9 mouse cellular contexts compared by ENCODE assay signal in genomic region chr11:62518991-62519390, GRCm38 (mm10). TPM values are rescaled to one million over a fixed set of nuclear protein-coding genes. Genes with fewer than 3 reads are reported as not detected.
DNase-seq lines count a peak whose midpoint lies in the region; ATAC-seq and TF ChIP-seq lines count a peak whose summit lies in the region.
"Had no signal": no experiment of that assay in that cellular context is flagged by ENCODE, and none has a peak within 500 bp of the region (broad histone marks: within the 10 kb centered on the region; RNA-seq: fewer than 3 reads in every experiment).

No protein-coding gene starts in this region.

- no peak for TF ChIP-seq EP300 in liver, postnatal 0 days (IDR thresholded peaks at IDR 0.05; ENCODE audit: low read depth)

- no peaks in the 10 kb centered on the region for H3K36me3 ChIP-seq in hindbrain, postnatal 0 days (ENCODE audit: insufficient read depth, low read length)
- no peaks in the 10 kb centered on the region for H3K36me3 ChIP-seq in liver, embryonic 11.5 days (ENCODE audit: control insufficient read depth, insufficient read depth, low read length)
- no peaks in the 10 kb centered on the region for H3K36me3 ChIP-seq in liver, postnatal 0 days (replicated peaks; ENCODE audit: insufficient read depth, low read length)

- TF ChIP-seq CTCF in hindbrain, postnatal 0 days (IDR thresholded peaks at IDR 0.05; ENCODE audit: low read depth): no peak
- TF ChIP-seq CTCF in liver, postnatal 0 days (IDR thresholded peaks at IDR 0.05; ENCODE audit: low read depth): no peak

- no peak overlapping the region for H3K4me3 ChIP-seq in hindbrain, postnatal 0 days (ENCODE audit: low read length)
- H3K4me3 ChIP-seq in liver, embryonic 11.5 days (ENCODE audit: low read depth, low read length): no peak overlapping the region
- H3K4me3 ChIP-seq in liver, postnatal 0 days (ENCODE audit: low read depth, low read length): no peak overlapping the region

- no peaks in the 10 kb centered on the region for H3K9me3 ChIP-seq in hindbrain, postnatal 0 days (ENCODE audit: low read length)
- no peaks in the 10 kb centered on the region for H3K9me3 ChIP-seq in liver, embryonic 11.5 days (ENCODE audit: control insufficient read depth, low read length)
- H3K9me3 ChIP-seq in liver, postnatal 0 days (ENCODE audit: low read length): no peaks in the 10 kb centered on the region

- no peak for ATAC-seq in hindbrain, postnatal 0 days
- ATAC-seq in liver, embryonic 11.5 days (replicated peaks; ENCODE audit: low FRiP score): no peak
- no peak for ATAC-seq in liver, postnatal 0 days

- H3K9ac ChIP-seq in hindbrain, postnatal 0 days (replicated peaks; ENCODE audit: low read length): no peak overlapping the region
- H3K9ac ChIP-seq in liver, embryonic 11.5 days (ENCODE audit: low read depth, low read length): no peak overlapping the region
- H3K9ac ChIP-seq in liver, postnatal 0 days (replicated peaks): no peak overlapping the region

- no peak overlapping the region for H3K4me2 ChIP-seq in hindbrain, postnatal 0 days (ENCODE audit: low read depth, low read length)
- H3K4me2 ChIP-seq in liver, embryonic 11.5 days: no peak overlapping the region
- no peak overlapping the region for H3K4me2 ChIP-seq in liver, postnatal 0 days (ENCODE audit: low read depth, low read length)

- no peaks in the 10 kb centered on the region for H3K27me3 ChIP-seq in hindbrain, postnatal 0 days (ENCODE audit: insufficient read depth, low read length)
- H3K27me3 ChIP-seq in liver, embryonic 11.5 days (replicated peaks; ENCODE audit: control insufficient read depth, insufficient read depth, low read length): no peaks in the 10 kb centered on the region
- no peaks in the 10 kb centered on the region for H3K27me3 ChIP-seq in liver, postnatal 0 days (ENCODE audit: insufficient read depth, low read length)

- H3K27ac ChIP-seq in hindbrain, postnatal 0 days: no peak overlapping the region
- H3K27ac ChIP-seq in liver, embryonic 11.5 days (ENCODE audit: low read depth, low read length): no peak overlapping the region
- H3K27ac ChIP-seq in liver, postnatal 0 days (ENCODE audit: low read depth): no peak overlapping the region

- 19% methylated on average over 2 of the region's 2 CpGs for WGBS in hindbrain, postnatal 0 days
- 33% methylated on average over 2 of the region's 2 CpGs for WGBS in liver, embryonic 11.5 days
- 62% methylated on average over 2 of the region's 2 CpGs for WGBS in liver, postnatal 0 days (ENCODE audit: insufficient replicate concordance)

- DNase-seq in layer of hippocampus, postnatal 10 days (ENCODE audit: low spot score in 2 of 2): peak; percentile 25 to 26
- no peak for DNase-seq in layer of hippocampus, adult 9-10 months (ENCODE audit: low spot score)
- peak; percentile 66 for DNase-seq in ZHBTc4 (ENCODE audit: low read depth, low spot score)
- DNase-seq in adrenal gland, postnatal 14 days: peak; percentile 56
- DNase-seq in hindbrain, postnatal 0 days (ENCODE audit: low spot score): peak; percentile 8
- no peak for DNase-seq in liver, embryonic 11.5 days (ENCODE audit: low spot score)
- no peak for DNase-seq in liver, postnatal 0 days
- DNase-seq: gastrocnemius, postnatal 10 days; lung, adult 2 months had no signal

- H3K4me1 ChIP-seq in hindbrain, postnatal 0 days (ENCODE audit: insufficient read depth, low read length): no peaks in the 10 kb centered on the region
- H3K4me1 ChIP-seq in liver, embryonic 11.5 days (replicated peaks; ENCODE audit: control insufficient read depth, insufficient read depth, low read length): no peaks in the 10 kb centered on the region
- no peaks in the 10 kb centered on the region for H3K4me1 ChIP-seq in liver, postnatal 0 days (ENCODE audit: insufficient read depth)

RNA-seq across cellular contexts. Expression of gene Cenpv, which starts 20.1 kb away (rescaled TPM):
- 10 to 100 TPM; 41.5 to 44.4 TPM for total RNA-seq in layer of hippocampus, postnatal 10 days (2021)
- 40.5 and 50.7 TPM in 2 replicates for total RNA-seq in adrenal gland, postnatal 14 days (2021)
- 57.9 and 64.1 TPM in 2 replicates for total RNA-seq in hindbrain, postnatal 0 days (2014; rRNA removed)
- polyA plus RNA-seq in hindbrain, postnatal 0 days (2015; fragmentation: Nextera tagmentation; extraction: Ambion mirVana): 32.8 and 37.6 TPM in 2 replicates
- 34.3 and 38.4 TPM in 2 replicates for polyA plus RNA-seq in liver, embryonic 11.5 days (2014; fragmentation: Nextera tagmentation; extraction: Ambion mirVana)
- 9.8 and 14.0 TPM in 2 replicates for polyA plus RNA-seq in liver, postnatal 0 days (2015; fragmentation: Nextera tagmentation; extraction: Ambion mirVana)

RNA-seq across cellular contexts. Expression of gene Ubb, which starts 32.0 kb away (rescaled TPM):
- total RNA-seq in layer of hippocampus, postnatal 10 days (2021): 1,000 to 10,000 TPM; 1,541 to 1,698 TPM
- 1,185 and 1,189 TPM in 2 replicates for total RNA-seq in adrenal gland, postnatal 14 days (2021)
- 1,525 and 1,633 TPM in 2 replicates for total RNA-seq in hindbrain, postnatal 0 days (2014; rRNA removed)
- 4,229 and 4,277 TPM in 2 replicates for polyA plus RNA-seq in hindbrain, postnatal 0 days (2015; fragmentation: Nextera tagmentation; extraction: Ambion mirVana)
- 2,001 and 2,023 TPM in 2 replicates for polyA plus RNA-seq in liver, embryonic 11.5 days (2014; fragmentation: Nextera tagmentation; extraction: Ambion mirVana)
- 1,161 and 1,214 TPM in 2 replicates for polyA plus RNA-seq in liver, postnatal 0 days (2015; fragmentation: Nextera tagmentation; extraction: Ambion mirVana)

RNA-seq across cellular contexts. Expression of gene Trpv2, which starts 55.3 kb away (rescaled TPM):
- 10 to 100 TPM; 26.1 to 26.3 TPM for total RNA-seq in layer of hippocampus, postnatal 10 days (2021)
- 3.8 and 5.1 TPM in 2 replicates for total RNA-seq in adrenal gland, postnatal 14 days (2021)
- 46.2 and 51.0 TPM in 2 replicates for total RNA-seq in hindbrain, postnatal 0 days (2014; rRNA removed)
- 24.4 and 24.9 TPM in 2 replicates for polyA plus RNA-seq in hindbrain, postnatal 0 days (2015; fragmentation: Nextera tagmentation; extraction: Ambion mirVana)
- 9.7 and 10.9 TPM in 2 replicates for polyA plus RNA-seq in liver, embryonic 11.5 days (2014; fragmentation: Nextera tagmentation; extraction: Ambion mirVana)
- polyA plus RNA-seq in liver, postnatal 0 days (2015; fragmentation: Nextera tagmentation; extraction: Ambion mirVana): 4.7 and 5.4 TPM in 2 replicates

Comparison
In these comparisons a context has a peak if more than half of its experiments do, and no peak if none do; other contexts are left out.
1. DNase-seq: peak in layer of hippocampus, postnatal 10 days (2 of 2), ZHBTc4 (single experiment), adrenal gland, postnatal 14 days (single experiment) and hindbrain, postnatal 0 days (single experiment); none in layer of hippocampus, adult 9-10 months (single experiment), liver, embryonic 11.5 days (single experiment) and liver, postnatal 0 days (single experiment).